Mouse (Mus musculus): ENCODE results near the gene Tradd.
"Not testable (repeated sequence)": the region's sequence is repeated elsewhere in the genome, so short reads cannot be mapped to it uniquely, and the experiment has no call there.

Gene Tradd

DNA sequence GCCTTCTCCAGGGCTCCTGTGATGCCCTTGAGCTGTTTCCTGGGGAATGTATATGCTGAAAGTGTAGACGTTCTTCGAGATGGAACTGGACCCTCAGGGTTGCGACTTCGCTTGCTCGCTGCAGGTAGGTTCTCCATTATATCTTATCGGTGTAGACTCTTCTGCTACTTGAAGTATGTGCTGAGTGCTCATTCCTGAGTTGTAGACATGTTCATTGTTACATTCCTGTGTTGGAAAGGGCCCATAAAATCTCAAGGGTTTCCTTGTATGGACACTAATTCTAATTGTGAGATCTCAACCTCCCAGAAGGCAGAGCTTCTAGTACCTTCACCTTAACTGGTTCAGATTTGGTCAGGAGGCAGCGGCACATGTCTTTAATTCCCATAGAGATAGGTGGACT lies 23.4 kb downstream of the Tradd start:
- DNase-seq (ENCODE audit: low read depth, low spot score): no peak

DNA sequence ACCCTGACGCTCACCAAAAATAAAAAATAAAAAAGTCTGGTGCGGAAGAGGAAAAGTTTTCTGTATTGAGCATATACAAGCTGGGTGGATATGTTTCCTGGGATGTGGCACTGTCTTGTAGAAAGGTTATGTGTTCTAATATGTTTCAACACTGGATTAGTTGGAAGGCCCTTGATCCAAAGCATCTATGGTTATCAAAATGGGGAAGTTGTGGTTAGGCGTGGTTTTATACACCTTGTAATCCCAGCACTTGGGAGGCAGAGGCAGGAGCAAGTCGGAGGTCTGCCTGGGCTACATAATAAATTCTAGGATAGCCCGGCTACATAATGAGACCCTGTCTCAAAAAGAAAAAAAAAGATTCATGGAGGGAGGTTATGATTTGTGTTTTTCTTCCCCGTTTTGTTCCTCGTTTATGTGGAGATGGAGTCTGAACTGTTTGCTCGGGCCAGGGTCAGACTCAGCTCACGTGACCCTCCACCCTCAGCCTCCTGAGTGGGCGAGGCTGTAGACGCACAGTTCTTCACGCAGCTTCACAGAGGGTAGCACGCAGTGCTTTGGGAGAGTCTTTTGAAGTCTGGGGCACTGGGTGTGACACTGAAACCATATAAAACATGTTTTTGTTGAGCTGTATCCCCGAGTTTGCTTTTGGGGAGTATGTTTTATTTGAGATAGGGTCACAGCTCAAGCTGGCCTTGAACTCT lies 26.8 kb downstream of the Tradd start:
- no peak for DNase-seq (ENCODE audit: low read depth, low spot score)

DNA sequence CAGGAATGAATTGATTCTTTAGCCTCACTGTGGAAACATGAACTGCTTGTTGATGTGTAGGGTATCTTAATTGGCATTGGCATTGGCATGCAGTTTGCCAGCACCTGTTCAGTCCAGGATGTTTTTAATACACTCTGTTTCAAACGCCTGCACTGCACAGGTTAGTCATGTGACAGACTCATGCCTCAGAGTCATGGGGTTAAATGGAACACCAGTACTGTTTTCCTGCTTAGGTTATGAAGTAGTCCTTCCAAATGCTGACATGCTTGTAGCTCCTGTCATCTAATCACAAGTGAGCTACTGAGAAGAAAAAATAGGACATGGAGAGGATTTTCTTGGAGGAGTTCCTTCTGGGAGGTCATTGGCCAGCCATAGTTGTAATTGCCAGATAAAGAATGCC lies 29.2 kb downstream of the Tradd start:
- DNase-seq (ENCODE audit: low read depth, low spot score): no peak

DNA sequence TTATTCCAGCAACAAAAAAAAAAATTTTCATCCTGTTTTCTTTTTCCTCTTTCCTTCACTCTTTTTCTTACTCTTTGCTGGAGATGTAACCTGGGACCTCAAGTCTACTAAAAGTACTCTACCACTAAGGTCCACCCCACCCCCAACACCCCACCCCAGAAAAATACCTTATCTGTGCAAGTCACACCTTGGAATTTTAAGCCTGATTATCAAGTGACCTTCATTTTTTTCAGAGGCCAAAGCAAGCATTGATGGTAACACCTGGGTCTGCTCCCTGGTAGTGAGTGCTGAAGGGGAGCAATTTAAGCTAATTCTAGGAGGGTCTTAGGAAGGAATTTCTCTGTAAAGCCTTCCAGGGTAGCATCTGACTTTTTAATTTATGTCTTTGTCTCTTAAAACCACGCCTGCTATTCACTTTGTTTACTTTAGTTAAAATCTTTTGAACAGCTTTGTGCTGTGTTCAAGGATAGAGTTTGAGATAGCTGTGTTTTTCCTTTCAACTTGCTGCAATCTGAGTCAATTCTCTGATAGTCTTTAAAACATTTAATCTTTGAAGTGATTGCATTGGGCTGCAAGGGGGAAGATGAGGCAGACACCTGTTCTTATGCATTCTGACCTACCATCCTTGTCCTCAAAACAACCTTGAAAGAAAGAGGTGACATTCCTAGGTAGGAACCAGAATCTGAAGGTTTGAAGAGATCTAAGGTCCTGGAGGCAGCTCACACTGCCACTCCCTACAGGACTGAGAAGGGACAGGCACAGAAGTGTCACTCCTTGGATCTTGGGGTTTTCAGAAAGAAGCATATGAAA lies 31.1 kb downstream of the Tradd start:
- DNase-seq (ENCODE audit: low read depth, low spot score): no peak

DNA sequence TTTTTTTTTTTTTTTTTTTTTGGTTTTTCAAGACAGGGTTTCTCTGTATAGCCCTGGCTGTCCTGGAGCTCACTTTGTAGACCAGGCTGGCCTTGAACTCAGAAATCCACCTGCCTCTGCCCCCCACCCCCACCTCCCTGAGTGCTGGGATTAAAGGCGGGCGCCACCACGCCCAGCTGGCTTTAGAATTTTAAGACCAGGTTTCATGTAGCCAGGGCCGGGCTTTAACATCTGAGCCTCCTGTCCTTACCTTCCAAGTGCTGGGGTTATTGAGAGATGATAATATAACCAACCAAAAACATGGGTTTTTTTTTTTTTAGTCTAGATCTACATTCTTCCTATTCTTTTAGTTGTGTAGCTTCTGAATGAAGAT lies 32.1 kb downstream of the Tradd start:
- not testable (repeated sequence) for DNase-seq (ENCODE audit: low read depth, low spot score)

DNA sequence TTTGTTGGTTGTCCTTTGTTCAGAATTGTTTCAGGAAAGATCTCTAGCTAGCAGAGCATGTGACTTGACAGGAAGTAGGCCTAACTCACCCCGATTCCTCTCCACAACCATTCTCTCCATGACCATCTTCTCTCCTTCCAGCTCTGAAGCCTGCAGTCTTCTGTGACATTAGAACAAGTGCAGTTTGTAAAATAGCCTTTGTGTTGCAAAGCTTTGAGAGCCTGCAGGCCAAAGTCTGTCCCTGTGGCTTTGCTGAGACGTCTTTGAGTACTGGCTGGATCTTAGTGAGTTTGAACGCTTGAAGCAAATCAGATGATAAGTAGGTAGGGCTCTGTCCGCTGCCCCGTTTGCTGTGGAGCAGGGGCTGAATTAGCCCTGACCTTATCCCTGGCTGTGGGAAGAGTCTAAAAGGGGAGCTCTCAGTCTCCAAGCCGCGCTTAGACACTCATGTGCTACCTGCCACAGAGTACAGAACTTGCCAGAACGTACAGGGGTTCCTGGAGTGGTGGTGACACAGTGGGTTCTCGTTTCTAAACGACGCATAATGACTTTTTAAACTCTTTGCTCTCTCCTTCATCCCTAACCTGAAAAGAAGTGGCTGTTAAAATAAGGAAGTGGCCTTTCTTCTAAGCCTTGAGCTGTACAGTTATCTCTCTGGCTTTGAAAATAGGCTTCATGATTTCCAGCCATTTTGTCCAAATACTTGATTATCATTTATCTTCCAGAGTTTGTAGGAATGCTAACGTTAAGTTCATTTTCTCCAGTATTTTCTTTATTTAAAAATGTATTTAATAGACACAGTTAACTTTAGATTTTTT lies 32.7 kb downstream of the Tradd start:
- DNase-seq (ENCODE audit: low read depth, low spot score): no peak

DNA sequence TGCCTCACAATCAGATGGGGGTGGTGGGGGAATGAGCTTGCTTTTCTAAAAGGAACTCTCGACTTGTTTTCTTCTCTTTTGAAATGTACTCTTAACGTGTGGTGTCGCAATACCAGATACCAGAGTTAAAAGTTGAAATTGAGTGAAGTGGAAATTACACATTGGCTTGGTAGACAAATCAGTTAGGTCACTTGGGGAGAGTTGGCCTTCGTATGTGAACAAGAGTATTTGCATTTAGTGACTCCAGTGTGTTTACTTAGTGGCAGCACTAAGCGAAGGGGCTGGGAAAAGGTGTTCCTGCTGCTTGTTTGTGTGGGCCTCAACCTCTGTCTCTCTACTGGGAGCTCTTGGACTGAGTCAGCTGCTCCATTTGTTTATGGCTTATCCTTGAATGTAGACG lies 38.5 kb downstream of the Tradd start:
- DNase-seq (ENCODE audit: low read depth, low spot score): no peak

DNA sequence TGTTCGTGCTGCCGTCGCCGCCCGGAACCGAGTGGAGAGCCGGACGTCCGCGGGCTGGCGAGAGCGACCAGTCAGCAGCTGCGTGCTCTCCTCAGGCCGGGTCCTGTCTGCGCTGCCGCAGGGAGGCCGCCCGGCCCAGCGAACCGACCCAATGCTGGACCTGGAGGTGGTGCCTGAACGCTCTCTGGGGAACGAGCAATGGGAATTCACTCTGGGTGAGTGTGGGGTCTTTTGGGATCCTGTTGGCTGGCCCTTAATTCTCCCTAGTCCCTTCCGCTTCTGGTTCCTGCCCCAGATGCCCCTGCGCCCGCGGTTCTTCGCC lies 39.2 kb downstream of the Tradd start:
- DNase-seq (ENCODE audit: low read depth, low spot score): no peak

DNA sequence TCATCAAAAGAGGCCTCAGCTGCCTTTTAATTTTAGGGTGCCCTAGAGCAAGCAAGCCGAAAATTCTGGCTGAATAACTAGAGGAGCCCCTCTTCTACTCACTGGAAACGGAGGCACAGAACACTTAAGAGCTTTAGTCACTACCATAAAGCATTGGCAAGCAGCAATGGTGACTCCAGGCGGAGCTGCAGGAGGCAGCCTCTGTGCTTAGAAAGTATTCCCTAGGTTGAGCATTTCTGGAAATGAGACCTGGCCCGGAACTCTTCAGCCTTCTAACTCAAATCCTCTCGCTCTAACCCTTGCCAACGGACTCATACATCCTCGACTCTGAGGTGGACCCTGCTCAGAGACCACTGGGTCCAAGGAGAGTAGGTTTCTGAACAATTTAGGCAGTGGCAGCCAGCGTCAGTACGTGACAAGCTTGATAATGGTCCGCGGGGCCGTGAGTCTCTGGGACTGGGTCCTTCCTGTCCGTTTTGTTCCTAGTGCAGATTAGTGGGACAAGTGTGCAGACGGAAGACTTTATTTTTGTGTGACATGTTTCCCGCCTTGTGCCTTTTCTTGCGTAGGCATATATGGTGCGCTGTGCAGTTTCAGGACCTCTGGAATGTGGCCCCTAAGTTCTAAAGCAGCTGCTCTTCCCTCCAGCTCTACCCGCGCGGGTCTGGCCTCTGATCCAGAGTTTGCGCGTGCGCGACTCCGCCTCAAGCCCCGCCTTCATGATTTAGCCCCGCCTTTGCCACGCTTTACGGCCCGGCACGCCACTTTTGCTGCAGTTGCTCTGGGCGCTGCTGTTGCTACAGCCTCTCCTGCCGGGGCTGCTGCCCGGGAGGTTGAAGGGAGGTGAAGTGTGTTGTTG lies 39.8 kb downstream of the Tradd start, which contains the start of gene D230025D16Rik:
Gene D230025D16Rik (plus strand): TSS at position 733 of the 859 bp plus-strand sequence.
- peak; percentile 96 for DNase-seq (ENCODE audit: low read depth, low spot score)

DNA sequence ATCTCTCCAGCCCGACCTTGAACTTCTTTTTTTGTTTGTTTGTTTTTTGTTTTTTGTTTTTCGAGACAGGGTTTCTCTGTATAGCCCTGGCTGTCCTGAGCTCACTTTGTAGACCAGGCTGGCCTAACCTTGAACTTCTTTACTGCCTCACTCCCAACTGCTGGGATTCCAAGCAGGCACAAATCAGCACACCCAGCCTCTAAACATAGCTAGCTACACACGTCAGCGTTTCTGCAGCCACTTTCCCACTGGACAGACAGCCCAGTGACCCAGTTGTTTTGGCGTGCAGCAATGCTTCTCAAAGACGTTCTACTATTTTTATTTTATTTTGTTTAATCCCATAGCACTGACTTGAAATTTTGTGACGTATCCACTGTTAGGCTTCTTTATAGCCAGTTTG lies 40.6 kb downstream of the Tradd start:
- no peak for DNase-seq (ENCODE audit: low read depth, low spot score)

DNA sequence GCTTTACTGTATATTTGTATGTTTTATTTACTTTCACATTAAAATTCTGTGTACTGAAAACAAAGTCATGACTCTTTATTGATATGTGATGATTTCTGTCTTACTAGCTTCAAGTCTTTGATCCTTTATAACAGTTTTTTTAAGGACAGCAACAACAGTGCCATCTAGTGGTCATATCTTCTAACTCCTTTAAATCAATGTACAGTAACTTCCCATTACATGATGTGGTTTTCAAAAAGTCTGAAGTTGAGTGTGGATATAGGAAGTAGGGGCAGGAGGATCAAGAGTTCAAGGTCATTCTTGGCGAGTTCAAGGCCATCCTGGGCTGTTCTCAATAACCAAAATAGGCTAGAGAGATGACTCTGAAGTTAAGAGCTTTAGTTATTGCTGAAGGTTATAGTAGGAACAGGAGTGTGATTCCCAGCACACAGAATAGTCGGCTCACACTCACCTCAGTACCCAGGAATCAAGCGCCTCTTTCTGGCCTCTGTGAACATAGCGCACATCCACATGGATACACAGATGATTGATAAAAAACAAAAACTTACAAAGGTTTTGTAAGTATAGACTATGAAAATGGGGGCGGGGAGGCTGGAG lies 46.4 kb downstream of the Tradd start:
- peak; percentile 63 for DNase-seq (ENCODE audit: low read depth, low spot score)

DNA sequence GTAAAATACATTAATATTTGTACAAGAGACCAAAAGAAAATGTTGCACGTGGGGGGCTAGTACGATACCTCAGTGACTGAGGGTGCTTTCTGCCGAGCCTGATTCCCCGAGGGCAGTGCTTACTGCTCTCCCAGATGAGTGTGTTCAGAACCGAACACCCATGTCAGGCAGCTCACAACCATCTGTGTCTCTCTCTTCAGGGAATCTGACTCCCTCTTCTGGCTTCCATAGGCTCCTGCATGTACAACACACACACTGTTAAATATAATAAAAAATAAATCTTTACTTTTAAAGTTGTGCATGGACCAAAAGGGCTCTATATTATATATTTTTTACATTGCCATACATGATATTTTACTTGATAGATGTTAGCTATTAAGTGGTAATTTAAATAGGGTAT lies 50.3 kb downstream of the Tradd start:
- DNase-seq (ENCODE audit: low read depth, low spot score): no peak

DNA sequence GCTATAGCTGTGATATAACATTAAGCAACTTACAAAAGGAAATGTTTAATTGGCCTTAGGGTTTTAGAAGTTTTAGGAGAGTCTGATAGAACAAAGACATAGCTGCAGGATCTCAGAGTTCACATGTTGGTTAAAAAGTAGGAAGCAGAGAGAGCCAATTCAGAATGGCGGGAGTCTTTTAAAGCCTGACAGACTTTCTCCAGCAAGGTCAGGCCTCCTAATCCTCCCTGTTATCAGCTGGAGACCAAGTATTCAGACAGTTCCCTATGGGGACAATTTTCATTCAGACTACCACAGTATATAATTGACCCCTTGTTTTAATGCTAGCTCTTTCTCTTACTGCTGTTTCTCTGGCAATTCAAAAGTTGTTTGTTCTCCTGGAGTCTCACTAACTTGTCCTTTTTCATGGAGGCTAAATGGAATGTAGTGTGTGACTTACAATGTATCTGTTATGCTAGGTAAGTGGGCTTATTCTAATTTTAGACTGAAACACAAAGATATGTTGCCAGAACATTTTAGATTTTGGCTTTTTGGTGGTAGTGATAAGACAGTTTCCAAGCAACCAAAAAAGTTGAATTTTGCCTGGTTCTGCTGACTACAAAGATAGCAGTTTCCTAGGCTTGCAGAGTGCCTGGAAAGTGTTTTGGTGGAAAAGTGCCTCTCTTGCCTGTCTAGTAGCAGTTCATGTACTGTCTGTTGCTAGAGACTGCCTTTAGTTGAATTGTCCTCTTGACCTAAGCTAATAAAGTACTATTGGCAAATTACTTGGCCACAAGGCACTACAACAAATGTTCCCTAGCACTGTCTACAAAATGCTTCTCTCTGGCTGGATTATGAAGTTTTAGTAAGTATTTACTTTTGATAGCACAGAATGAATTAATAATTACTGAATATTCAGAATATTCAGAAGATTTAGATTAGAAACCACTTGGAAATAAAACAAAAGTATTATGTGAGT lies 55.0 kb downstream of the Tradd start:
- DNase-seq (ENCODE audit: low read depth, low spot score): no peak

Measured in mesoderm, embryonic 11.5 days (tissue).